Mouse (Mus musculus) lung, adult 10 weeks (tissue): ENCODE results near the gene Gm26602. TPM values are rescaled to one million over a fixed set of nuclear protein-coding genes. Genes with fewer than 3 reads are reported as not detected.

Experiments
- polyA plus RNA-seq: library from polyadenylated mRNA; stranded (reverse); fragments of 350-450 nt; fragmentation: Illumina TruSeq; extraction: RNeasy Lipid Tissue Mini Kit (QIAGEN cat#74804); gene quantifications from one replicate; pipeline ENCODE4 v1.2.3, GENCODE M21; 2014; ENCODE audit warnings: low read depth, low replicate concordance; ENCODE audit not compliant: insufficient read depth

Gm26602 gene
- not detected for polyA plus RNA-seq

DNA sequence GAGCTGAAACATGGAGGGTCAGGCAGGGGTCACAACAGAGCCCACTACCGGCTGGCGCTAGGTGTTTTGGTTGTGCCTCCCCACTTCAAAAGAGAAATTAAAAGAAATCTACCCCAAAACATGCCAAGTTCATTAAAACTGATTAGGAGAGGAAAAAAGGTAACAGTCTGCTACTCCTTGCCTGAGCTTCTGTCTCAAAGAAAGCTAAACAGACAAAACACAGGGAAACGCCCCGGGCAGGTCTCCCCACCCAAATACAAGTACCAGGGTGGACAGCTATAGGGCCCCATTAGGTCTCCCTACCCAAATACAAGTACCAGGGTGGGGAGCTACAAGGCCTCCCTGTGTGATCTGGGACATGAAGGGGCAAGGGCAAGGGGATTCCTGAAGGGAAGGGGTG lies at the start of gene Gm26602:
Gm26602 (plus strand) TSS at position 301 of the 400 bp plus-strand sequence.

DNA sequence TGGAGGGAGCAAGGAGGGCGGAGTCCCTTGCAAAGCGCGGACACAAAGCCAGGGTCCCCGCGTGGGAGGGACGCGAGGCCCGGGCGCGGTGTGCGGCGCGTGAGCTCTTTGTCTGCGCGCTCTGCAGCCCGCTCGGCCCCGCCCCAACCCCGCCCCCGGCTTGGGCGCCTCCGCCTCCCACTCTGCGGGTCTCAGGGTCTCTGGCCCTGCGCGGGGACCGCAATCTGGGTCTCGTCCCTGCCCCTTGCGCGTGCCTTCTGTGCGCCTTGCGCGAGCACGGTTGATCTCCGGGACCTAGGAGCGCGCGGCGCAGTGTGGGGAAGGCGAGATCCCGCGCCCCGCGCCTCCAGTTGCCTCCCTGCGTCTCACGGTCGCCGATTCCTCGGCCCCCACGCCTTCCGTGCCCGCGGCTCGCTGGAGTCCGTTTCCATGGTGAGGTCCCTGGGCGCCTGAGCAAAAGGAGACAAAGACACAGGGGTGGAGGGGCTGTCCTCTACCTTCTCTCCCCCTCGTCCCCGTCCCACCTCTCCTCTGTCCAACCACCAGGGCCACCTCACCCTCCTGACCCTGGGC lies 36.3 kb upstream of the Gm26602 start, which contains the start of the genes Prtn3 and Plppr3:
Prtn3 (plus strand) TSS at position 187 of the 573 bp plus-strand sequence.
Plppr3 (minus strand) TSS at position 345 of the 573 bp plus-strand sequence.

DNA sequence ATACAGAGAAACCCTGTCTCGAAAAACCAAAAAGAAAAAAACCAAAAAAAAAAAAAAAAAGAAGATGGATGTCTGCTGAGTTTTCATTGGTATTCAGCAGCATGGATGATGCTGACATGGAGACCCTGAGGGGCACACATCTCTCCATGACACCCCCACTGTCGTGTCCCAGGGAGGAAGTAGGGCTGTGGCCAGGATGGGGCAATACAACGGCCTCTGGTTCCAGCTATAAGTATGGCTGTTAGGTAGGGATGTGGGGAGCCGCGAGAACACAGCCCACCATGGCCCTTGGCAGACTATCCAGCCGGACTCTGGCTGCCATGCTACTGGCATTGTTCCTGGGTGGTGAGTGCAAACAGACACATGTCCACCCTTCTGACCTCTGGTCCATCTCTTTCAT lies 24.6 kb upstream of the Gm26602 start, which contains the start of gene Elane:
Elane (plus strand) TSS at position 194 of the 400 bp plus-strand sequence.

DNA sequence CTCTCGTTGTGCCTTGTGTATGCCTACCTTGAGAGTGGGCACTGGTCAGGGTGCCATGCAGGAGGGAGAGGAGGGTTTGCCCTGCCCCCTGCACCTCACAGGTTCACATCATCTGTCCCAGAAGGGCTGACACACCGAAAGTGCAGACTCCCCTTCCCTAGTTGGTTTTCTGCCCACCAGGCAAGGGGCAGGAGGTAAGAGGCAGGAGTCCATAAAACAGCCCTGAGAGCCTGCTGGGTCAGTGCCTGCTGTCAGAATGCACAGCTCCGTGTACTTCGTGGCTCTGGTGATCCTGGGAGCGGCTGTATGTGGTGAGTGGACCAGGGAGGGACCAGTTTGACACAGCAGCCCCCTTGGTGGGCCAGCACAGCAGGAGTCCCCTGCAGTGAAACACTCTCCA lies 20.0 kb upstream of the Gm26602 start, which contains the start of gene Cfd:
Cfd (plus strand) TSS at position 184 of the 400 bp plus-strand sequence.

DNA sequence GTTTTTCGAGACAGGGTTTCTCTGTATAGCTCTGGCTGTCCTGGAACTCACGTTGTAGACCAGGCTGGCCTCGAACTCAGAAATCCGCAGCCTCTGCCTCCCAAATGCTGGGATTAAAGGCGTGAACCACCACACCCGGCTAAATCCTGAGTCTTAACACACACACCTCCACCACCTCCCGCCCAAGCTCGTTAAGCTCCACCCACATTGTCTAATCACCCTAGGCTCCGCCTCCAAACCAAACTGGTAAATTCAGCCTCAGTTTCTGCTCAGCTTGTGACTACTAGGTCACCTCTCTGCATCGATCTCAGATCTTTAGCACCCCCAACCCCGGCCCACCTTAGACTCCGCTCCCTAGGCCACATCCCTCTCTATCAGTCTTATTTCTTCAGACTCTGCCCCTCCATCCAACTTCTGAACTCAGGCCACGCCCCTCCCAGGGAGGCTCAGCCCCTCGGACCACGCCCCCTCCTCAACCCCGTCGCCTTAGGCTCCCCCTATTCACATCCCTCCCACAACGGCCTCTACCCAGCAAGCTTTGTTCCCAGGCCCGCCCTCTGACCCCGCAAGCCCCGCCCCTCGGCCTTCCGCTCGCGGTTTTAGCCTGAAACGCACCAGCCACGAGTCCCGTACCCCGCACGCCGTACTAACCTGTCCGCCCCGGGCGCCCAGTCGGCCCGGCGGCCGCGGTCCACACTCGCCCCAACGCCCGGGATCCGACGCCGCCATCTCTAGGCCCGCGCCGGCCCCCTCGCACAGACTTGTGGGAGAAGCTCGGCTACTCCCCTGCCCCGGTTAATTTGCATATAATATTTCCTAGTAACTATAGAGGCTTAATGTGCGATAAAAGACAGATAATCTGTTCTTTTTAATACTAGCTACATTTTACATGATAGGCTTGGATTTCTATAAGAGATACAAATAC lies 2.2 kb upstream of the Gm26602 start, which contains the start of gene Med16:
Med16 (minus strand) TSS at position 757 of the 925 bp plus-strand sequence.

DNA sequence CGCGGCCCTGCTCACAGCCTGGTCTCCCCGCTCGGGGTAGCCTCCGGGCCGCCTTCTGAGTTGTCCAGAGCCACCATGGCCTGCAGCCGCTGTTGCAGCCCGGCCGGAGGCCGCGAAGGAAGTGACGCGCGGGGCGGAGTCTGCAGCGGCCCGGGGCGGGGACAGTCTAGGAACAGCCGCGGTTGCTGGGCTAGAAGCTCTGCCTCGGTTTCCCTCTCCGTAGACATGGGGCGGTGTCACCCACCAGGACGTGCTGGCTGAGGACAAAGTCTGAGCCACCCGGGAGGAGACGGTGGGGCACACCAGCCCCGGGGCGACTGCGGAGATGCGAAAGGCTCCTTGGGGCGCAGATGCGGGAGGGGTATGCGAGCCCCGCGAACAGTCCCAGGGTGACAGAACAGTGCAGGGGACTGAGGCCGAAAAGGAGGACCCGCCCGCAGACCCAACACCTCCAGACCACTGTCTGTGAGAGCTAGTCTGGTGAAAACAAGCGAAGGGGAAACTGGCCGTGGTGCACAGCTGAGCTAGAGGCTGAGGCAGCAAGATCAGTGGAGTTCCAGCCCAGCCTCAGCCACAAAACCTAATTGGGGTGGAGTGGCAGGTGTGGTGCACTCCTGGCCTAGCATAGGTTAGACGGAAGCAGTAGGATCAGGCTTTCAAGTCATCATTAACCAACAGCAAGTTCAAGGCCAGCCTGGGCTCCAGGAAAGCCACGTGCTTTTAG lies 6.3 kb downstream of the Gm26602 start, which contains the start of gene Kiss1r:
Kiss1r (plus strand) TSS at position 164 of the 724 bp plus-strand sequence.

DNA sequence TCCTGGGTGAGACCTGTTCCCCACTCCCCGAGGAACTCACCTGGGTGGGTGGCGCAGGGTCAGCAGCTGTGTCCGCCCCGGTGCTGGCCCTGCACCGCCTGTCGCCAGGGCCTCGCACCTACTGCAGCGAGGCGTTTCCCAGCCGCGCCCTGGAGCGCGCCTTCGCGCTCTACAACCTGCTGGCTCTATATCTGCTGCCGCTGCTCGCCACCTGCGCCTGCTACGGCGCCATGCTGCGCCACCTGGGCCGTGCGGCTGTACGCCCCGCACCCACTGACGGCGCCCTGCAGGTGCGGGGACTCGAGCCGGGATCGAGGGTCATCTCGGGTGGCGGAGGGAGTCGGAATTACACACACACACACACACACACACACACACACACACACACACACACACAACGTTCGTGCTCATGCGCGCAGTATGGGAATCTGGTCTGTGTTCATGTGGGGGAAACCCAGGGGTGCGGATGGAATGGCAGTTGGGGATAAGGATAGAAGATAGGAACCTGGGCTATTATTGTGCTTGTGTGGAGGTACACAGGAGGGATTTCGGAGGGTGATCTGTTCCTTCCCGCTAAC lies 10.4 kb downstream of the Gm26602 start, which contains the start of gene R3hdm4:
R3hdm4 (minus strand) TSS at position 251 of the 578 bp plus-strand sequence.

DNA sequence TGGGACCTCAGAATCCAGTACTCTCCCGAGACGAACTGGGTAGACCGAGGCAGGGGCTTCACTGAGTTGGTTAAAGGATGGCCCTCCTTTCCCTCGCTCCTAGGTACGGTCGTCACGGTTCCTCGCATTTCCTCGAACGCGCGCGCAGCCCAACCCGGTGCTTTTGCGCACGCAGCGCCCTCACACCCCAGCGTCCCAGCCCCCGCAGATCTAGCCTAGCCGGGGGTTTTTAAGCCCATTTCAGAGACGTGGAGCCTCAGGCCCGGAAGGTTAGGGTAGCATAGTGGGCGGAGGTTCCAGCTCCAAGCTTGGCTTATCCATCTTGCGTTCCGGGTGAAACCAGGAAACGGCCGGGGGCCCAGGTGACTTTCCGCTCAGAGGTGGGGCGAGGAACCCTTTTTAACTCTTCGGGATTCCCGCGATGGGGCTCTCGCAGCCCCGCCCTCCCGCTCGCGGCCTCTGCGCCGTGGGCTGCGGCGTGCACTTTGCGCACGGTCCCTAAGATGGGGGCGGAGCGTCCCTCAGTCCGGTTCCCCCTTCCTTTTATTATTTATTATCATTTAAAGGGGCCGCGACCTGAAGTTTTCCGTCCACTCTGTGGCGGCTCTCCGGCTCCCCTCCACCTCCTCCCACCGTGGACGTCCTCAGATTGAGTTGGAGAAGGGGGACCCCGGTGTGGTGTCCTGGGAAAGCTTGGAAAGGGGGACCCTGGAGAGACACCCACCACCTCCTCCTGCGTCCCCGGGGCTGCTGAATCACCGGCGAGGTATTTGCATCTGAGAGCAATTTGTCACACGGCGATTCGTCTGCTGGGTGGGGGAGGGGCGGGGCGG lies 16.1 kb downstream of the Gm26602 start, which contains the start of gene Arid3a:
Arid3a (plus strand) TSS at position 553 of the 833 bp plus-strand sequence.

DNA sequence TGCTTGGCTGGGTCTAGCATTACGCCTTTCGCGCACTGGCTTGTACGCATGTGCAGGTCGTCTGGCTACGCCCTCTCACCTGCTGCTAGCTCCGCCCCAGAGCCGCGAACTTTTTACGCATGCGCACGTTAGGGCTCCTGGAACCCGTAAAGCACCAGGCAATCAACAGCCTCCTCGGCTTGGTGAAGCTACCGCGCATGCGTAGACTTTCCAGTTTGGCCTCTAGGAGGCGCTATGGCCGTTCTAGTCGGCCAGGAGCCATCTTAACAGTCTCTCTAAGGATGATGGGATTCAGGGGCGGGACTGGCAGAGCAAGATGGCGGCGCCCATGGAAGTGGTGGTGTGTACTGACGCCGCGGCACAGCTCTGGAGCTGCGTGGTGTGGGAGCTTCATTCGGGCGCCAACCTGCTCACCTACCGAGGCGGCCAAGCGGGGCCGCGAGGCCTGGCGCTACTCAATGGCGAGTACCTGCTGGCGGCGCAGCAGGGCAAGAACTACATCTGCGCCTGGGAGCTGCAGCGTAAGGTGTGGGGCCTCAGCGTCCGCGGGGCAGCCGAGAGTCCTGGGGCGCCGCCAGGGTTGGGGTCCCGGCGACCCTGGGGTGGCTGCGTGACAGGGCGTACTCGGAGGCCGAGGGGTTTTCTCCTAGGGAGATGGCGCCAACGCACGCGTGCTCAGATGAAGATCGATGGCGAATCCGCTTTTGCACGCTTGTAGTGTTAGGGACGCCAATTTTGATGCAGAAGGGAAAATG lies 49.4 kb downstream of the Gm26602 start, which contains the start of gene Wdr18:
Wdr18 (plus strand) TSS at position 306 of the 755 bp plus-strand sequence.

Other genes starting within 250 kb of the Gm26602 start
- not detected for gene Madcam1, start 246.3 kb upstream of the Gm26602 start, polyA plus RNA-seq
- 27.9 TPM for gene Tpgs1, start 241.5 kb upstream of the Gm26602 start, polyA plus RNA-seq
- 73.4 TPM for gene Cdc34, start 228.7 kb upstream of the Gm26602 start, polyA plus RNA-seq
- 1.4 TPM for gene Gzmm, start 221.8 kb upstream of the Gm26602 start, polyA plus RNA-seq
- gene Bsg, start 206.4 kb upstream of the Gm26602 start, polyA plus RNA-seq, result 666 TPM
- gene Hcn2, start 194.2 kb upstream of the Gm26602 start, polyA plus RNA-seq, result 0.48 TPM
- 19.4 TPM for gene Polrmt, start 164.3 kb upstream of the Gm26602 start, polyA plus RNA-seq
- gene Fgf22, start 155.8 kb upstream of the Gm26602 start, polyA plus RNA-seq, result not detected
- 25.3 TPM for gene Rnf126, start 143.9 kb upstream of the Gm26602 start, polyA plus RNA-seq
- 20.4 TPM for gene Fstl3, start 133.6 kb upstream of the Gm26602 start, polyA plus RNA-seq
- gene Prss57, start 119.9 kb upstream of the Gm26602 start, polyA plus RNA-seq, result 0.08 TPM
- 18.7 TPM for gene Palm, start 117.3 kb upstream of the Gm26602 start, polyA plus RNA-seq
- 3.5 TPM for gene Misp, start 89.9 kb upstream of the Gm26602 start, polyA plus RNA-seq
- 81.3 TPM for gene Ptbp1, start 56.4 kb upstream of the Gm26602 start, polyA plus RNA-seq
- 2.2 TPM for gene Prtn3, start 36.4 kb upstream of the Gm26602 start, polyA plus RNA-seq
- gene Plppr3, start 36.2 kb upstream of the Gm26602 start, polyA plus RNA-seq, result 3.4 TPM
- not detected for gene Elane, start 24.6 kb upstream of the Gm26602 start, polyA plus RNA-seq
- gene Cfd, start 20.0 kb upstream of the Gm26602 start, polyA plus RNA-seq, result 873 TPM
- 12.4 TPM for gene Med16, start 1.9 kb upstream of the Gm26602 start, polyA plus RNA-seq
- 3.0 TPM for gene Kiss1r, start 6.1 kb downstream of the Gm26602 start, polyA plus RNA-seq
- 59.6 TPM for gene R3hdm4, start 10.4 kb downstream of the Gm26602 start, polyA plus RNA-seq
- 2.2 TPM for gene Arid3a, start 16.2 kb downstream of the Gm26602 start, polyA plus RNA-seq
- gene Wdr18, start 49.3 kb downstream of the Gm26602 start, polyA plus RNA-seq, result 25.0 TPM
- gene Grin3b, start 59.9 kb downstream of the Gm26602 start, polyA plus RNA-seq, result not detected
- 67.1 TPM for gene Tmem259, start 73.5 kb downstream of the Gm26602 start, polyA plus RNA-seq
- gene Cnn2, start 77.7 kb downstream of the Gm26602 start, polyA plus RNA-seq, result 208 TPM
- gene Abca7, start 85.6 kb downstream of the Gm26602 start, polyA plus RNA-seq, result 7.0 TPM
- 36.5 TPM for gene Arhgap45, start 105.8 kb downstream of the Gm26602 start, polyA plus RNA-seq
- 120 TPM for gene Polr2e, start 128.9 kb downstream of the Gm26602 start, polyA plus RNA-seq
- 1,013 TPM for gene Gpx4, start 136.3 kb downstream of the Gm26602 start, polyA plus RNA-seq
- 13.9 TPM for gene Sbno2, start 194.7 kb downstream of the Gm26602 start, polyA plus RNA-seq
- gene Stk11, start 204.9 kb downstream of the Gm26602 start, polyA plus RNA-seq, result 98.1 TPM
- gene Atp5d, start 227.8 kb downstream of the Gm26602 start, polyA plus RNA-seq, result 267 TPM
- 6.8 TPM for gene Cbarp, start 230.0 kb downstream of the Gm26602 start, polyA plus RNA-seq
- gene Midn, start 237.4 kb downstream of the Gm26602 start, polyA plus RNA-seq, result 24.9 TPM